Mouse (Mus musculus): ENCODE data around the gene Hist4h4.
"Not testable (repeated sequence)": the region's sequence is repeated elsewhere in the genome, so short reads cannot be mapped to it uniquely, and the experiment has no call there.

The Hist4h4 gene

GRCm38 (mm10) chr6:136815381-136815780, 11.2 kb upstream of the Hist4h4 start:
- DNase-seq (ENCODE audit: low spot score in 2 of 2), result no peak

GRCm38 (mm10) chr6:136813117-136813516, 8.9 kb upstream of the Hist4h4 start:
- no peak for DNase-seq (ENCODE audit: low spot score in 2 of 2)

- DNase-seq (ENCODE audit: low spot score in 2 of 2), result no peak
Measured at GRCm38 (mm10) chr6:136811196-136811595, 7.0 kb upstream of the Hist4h4 start.

- DNase-seq (ENCODE audit: low spot score in 2 of 2), result no peak
Measured at GRCm38 (mm10) chr6:136809673-136810072, 5.5 kb upstream of the Hist4h4 start.

DNA sequence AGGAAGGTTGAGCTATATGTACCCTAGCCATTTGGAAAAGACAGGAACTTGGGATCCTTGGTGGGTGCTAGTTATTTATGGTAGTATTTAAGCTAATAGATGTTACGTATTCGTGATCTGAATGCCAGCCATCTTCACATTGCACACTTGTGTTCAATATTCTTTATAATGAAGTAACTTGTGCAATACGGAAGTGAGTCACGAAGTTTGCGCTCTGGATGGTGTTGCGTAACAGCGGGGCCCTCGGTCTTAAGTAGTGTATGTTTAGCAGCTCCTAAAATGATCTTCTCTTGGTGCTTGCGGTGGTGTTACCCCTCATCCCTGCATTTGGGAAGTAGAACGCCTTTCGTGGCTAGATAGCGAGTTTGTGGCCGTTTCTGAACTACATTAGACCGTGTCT, 4.9 kb upstream of the Hist4h4 start:
- peak; percentile 55 to 70 for DNase-seq (ENCODE audit: low spot score in 2 of 2)

GRCm38 (mm10) chr6:136808631-136809046, 4.4 kb upstream of the Hist4h4 start:
- DNase-seq (ENCODE audit: low spot score in 2 of 2), result peak; percentile 43 to 51

DNA sequence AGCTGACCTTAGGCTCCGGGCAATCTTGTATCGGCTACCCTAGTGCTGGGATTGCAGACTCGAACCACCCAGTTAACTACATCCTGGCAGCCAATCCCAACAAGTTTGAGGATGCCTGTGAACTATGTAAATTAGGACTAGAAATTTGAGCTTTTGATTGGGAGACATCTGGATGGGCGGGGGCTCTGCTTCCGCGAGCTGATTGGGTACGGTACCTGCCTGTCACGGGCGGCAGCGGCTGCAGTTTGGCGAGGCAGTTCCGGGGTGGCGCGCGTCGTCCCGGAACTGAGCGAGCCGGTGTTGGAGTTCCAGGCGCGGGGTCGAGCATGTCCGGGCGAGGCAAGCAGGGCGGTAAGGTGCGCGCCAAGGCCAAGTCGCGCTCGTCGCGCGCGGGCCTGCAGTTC, 3.8 kb upstream of the Hist4h4 start, which contains the start of gene H2afj:
Gene H2afj, plus strand, starts transcription at position 231 of the 404 bp plus-strand sequence.
- peak; percentile 97 for DNase-seq (ENCODE audit: low spot score in 2 of 2)

- no peak for DNase-seq (ENCODE audit: low spot score in 2 of 2)
Measured at GRCm38 (mm10) chr6:136807395-136808013, 3.3 kb upstream of the Hist4h4 start.

GRCm38 (mm10) chr6:136806819-136807218, 2.6 kb upstream of the Hist4h4 start:
- DNase-seq (ENCODE audit: low spot score in 2 of 2), result no peak

DNA sequence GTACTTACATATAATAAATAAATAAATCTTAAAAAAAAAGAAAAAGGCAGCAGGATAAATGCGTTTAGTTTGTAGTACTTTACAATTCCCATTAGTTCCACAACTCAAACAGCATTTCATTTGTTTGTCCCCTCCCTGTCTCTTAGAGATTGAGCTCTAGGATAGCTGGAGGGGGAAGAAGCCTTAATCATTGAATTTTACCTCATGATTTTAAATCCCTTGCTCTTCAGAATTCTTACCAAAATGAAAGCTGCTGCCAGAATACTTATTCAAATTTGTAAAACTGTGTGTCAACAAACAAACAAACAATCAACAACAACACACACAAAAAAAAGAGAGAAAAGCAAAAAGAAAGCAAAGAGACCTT, 1.2 kb upstream of the Hist4h4 start:
- no peak for DNase-seq (ENCODE audit: low spot score in 2 of 2)

DNA sequence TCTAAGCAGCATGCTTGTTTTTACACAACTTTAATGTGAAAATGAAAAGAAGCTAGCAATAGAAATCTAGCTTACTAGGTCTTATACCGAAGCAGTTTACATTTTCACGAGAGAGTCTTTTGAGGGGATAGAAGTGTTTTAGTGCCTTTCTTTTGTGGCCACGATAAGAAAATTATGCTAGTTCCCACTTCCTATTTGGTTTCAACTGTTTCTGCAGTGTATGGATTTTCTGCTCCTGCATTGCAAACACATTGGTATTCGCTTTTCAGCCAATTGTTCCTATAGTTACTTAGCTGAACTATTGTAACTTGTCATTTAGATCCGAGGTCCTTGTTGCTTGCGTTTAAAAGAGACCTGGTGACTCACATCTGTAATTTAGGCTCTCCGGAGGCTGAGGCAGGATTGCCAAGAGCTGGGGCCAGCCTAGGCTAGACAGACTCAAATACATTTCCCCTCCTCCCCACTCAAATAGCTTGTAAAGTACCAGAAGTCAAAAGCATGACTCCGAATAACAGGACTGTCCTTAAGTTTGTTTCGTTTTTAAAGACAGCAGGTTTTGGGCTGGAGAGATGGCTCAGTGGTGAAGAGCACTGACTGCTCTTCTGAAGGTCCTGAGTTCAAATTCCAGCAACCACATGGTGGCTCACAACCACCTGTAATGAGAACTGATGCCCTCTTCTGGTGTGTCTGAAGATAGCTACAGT, 642 bp upstream of the Hist4h4 start:
- DNase-seq (ENCODE audit: low spot score in 2 of 2), result no peak

DNA sequence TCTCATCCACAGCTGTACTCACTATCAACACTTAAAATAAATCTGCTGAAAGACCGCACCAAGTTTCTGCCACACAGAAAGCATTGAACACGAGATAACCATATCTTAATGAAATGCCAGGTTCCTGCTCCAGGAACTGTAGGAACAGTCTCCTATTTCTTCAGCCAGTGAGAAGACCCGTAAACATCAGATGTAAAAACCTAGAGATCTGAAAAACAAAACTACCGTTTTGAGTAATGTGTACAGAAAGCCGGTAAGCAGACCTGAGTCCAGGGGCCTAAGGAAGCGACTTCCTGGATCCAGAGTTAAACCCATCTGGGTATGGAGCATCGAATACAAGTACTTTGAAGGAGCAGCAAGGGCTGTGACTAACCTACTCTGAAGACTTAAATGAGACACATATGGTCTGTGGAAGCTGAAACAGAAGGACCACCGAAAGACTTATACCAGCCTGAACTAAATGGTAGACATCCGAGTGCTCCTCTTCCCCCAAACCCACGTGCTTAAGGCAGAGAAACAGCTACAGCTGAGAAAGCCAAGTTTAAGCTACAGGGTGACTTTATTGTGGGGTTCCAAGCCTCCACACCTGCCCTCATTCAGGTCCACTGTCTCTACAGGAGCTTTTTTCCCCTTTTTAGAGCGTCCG, 999 bp downstream of the Hist4h4 start:
- no peak for DNase-seq (ENCODE audit: low spot score in 2 of 2)

- DNase-seq (ENCODE audit: low spot score in 2 of 2), result no peak
Measured at GRCm38 (mm10) chr6:136801274-136801673, 2.9 kb downstream of the Hist4h4 start.

GRCm38 (mm10) chr6:136800710-136801109, 3.5 kb downstream of the Hist4h4 start:
- DNase-seq (ENCODE audit: low spot score in 2 of 2), result no peak

GRCm38 (mm10) chr6:136797874-136798693, 6.1 kb downstream of the Hist4h4 start:
- DNase-seq (ENCODE audit: low spot score in 2 of 2), result not testable (repeated sequence)

- no peak for DNase-seq (ENCODE audit: low spot score in 2 of 2)
Measured at GRCm38 (mm10) chr6:136795850-136796249, 8.4 kb downstream of the Hist4h4 start.

GRCm38 (mm10) chr6:136795110-136795509, 9.1 kb downstream of the Hist4h4 start:
- no peak for DNase-seq (ENCODE audit: low spot score in 2 of 2)

- no peak for DNase-seq (ENCODE audit: low spot score in 2 of 2)
Measured at GRCm38 (mm10) chr6:136793831-136794525, 10.2 kb downstream of the Hist4h4 start.

- no peak for DNase-seq (ENCODE audit: low spot score in 2 of 2)
Measured at GRCm38 (mm10) chr6:136792884-136793758, 11.1 kb downstream of the Hist4h4 start.

DNA sequence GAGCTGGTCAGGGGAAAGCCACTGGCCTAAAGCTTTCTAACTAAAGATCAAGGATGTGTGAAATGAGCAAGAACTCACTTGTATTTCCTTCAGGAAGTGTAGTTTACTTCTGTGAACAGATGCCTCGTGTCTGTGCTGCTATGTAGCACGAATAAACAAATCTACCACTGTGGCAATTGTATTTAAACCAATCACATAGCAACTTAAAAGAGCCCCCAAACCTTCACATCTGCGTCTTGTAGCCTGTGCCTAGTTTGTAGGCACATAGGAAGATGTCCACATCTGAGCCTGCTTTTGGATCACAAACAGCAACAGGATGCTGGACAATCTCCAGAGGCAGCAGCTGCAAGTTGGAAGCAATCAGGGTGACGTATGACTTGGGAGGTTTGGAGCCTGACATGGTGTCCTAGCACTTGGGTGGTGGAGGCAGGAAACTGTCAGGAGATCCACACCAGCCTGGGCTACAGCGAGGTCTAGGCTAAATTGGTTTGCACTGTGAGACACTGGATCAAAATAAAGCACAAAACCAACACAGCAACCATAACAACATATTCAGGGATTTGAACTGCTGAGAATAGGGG, 14.7 kb downstream of the Hist4h4 start:
- DNase-seq (ENCODE audit: low spot score in 2 of 2), result no peak

Measured in spleen, postnatal 36 days (tissue).